Mouse (Mus musculus): ENCODE data around the gene Aunip.

Gene Aunip

GRCm38 (mm10) chr4:134516981-134517380 lies 6.2 kb downstream of the Aunip start:
- peak; percentile 50 for DNase-seq

GRCm38 (mm10) chr4:134517719-134518118 lies 6.9 kb downstream of the Aunip start:
- no peak for DNase-seq

- no peak for DNase-seq
Observed at GRCm38 (mm10) chr4:134518541-134518940, 7.7 kb downstream of the Aunip start.

GRCm38 (mm10) chr4:134519281-134519680 lies 8.5 kb downstream of the Aunip start:
- DNase-seq, result no peak

GRCm38 (mm10) chr4:134523447-134523846 lies 12.6 kb downstream of the Aunip start:
- DNase-seq, result no peak

- DNase-seq, result no peak
Observed at GRCm38 (mm10) chr4:134525806-134526205, 15.0 kb downstream of the Aunip start.

GRCm38 (mm10) chr4:134526220-134526619 lies 15.4 kb downstream of the Aunip start:
- no peak for DNase-seq

GRCm38 (mm10) chr4:134532928-134533327 lies 22.1 kb downstream of the Aunip start:
- no peak for DNase-seq

- DNase-seq, result no peak
Observed at GRCm38 (mm10) chr4:134533421-134533820, 22.6 kb downstream of the Aunip start.

- peak; percentile 85 for DNase-seq
Observed at GRCm38 (mm10) chr4:134534124-134534886, 23.5 kb downstream of the Aunip start.

GRCm38 (mm10) chr4:134534932-134535786 lies 24.4 kb downstream of the Aunip start, which contains the start of gene Mtfr1l:
TSS of gene Mtfr1l (minus strand) at chr4:134535387.
- peak; percentile 99 for DNase-seq

- peak; percentile 30 for DNase-seq
Observed at GRCm38 (mm10) chr4:134535787-134536151, 25.0 kb downstream of the Aunip start.

GRCm38 (mm10) chr4:134538997-134539580 lies 28.3 kb downstream of the Aunip start:
- DNase-seq, result no peak

GRCm38 (mm10) chr4:134542726-134543125 lies 31.9 kb downstream of the Aunip start:
- DNase-seq, result no peak

GRCm38 (mm10) chr4:134543261-134543660 lies 32.5 kb downstream of the Aunip start:
- peak; percentile 93 for DNase-seq

- DNase-seq, result no peak
Observed at GRCm38 (mm10) chr4:134546814-134547705, 36.3 kb downstream of the Aunip start.

- DNase-seq, result no peak
Observed at GRCm38 (mm10) chr4:134548169-134548938, 37.6 kb downstream of the Aunip start.

GRCm38 (mm10) chr4:134549899-134550298 lies 39.1 kb downstream of the Aunip start:
- no peak for DNase-seq

- DNase-seq, result peak; percentile 81
Observed at GRCm38 (mm10) chr4:134551494-134552316, 40.9 kb downstream of the Aunip start, which contains the start of gene Selenon. TSS of gene Selenon (minus strand) at chr4:134552166.

GRCm38 (mm10) chr4:134553631-134554030 lies 42.8 kb downstream of the Aunip start:
- no peak for DNase-seq

All from kidney, postnatal 14 days (tissue).